Mouse (Mus musculus) forebrain, embryonic 14.5 days (tissue): ENCODE measurements around the gene Hoxc6. TPM values are rescaled to one million over a fixed set of nuclear protein-coding genes. Genes with fewer than 3 reads are reported as not detected.

Experiments
- ATAC-seq: fragments of 200-750 bp; cut with Nextera tagmentation; 2 replicates; pipeline ENCODE4 v1.8.0; 2017; ENCODE audit warnings: mild to moderate bottlenecking, moderate library complexity
- DNase-seq: peaks from one replicate; pipeline ENCODE4 v3.0.0-alpha.2; 2015; ENCODE audit warnings: low spot score
- H3K27ac ChIP-seq: fragments of 300-500 bp; sonication (generic); 2 replicates; pipeline ENCODE4 v1.5.1; 2014; ENCODE audit warnings: low read depth, mild to moderate bottlenecking, control low read depth, low read length, moderate library complexity
- H3K27me3 ChIP-seq: fragments of 300-500 bp; sonication (generic); replicated peaks from 2 replicates; pipeline ENCODE4 v1.6.1; 2014; ENCODE audit warnings: low read length, control low read depth, mixed read lengths; ENCODE audit not compliant: control insufficient read depth, insufficient read depth
- H3K36me3 ChIP-seq: fragments of 300-500 bp; sonication (generic); 2 replicates; pipeline ENCODE4 v1.6.1; 2014; ENCODE audit warnings: low read length, control low read depth; ENCODE audit not compliant: control insufficient read depth, insufficient read depth
- H3K4me1 ChIP-seq: fragments of 300-500 bp; sonication (generic); 2 replicates; pipeline ENCODE4 v1.6.1; 2014; ENCODE audit warnings: antibody characterized with exemption, low read length, control low read depth; ENCODE audit not compliant: control insufficient read depth, insufficient read depth
- H3K4me2 ChIP-seq: fragments of 300-500 bp; sonication (generic); 2 replicates; pipeline ENCODE4 v1.6.1; 2014; ENCODE audit warnings: mild to moderate bottlenecking, control low read depth, low read length
- H3K4me3 ChIP-seq: fragments of 300-500 bp; sonication (generic); 2 replicates; pipeline ENCODE4 v1.5.1; 2014; ENCODE audit warnings: low read depth, low read length, control low read depth
- H3K9ac ChIP-seq: fragments of 300-500 bp; sonication (generic); 2 replicates; pipeline ENCODE4 v1.6.1; 2014; ENCODE audit warnings: mild to moderate bottlenecking, low read length, control low read depth, moderate library complexity
- H3K9me3 ChIP-seq: fragments of 300-500 bp; sonication (generic); replicated peaks from 2 replicates; pipeline ENCODE4 v1.6.1; 2016; ENCODE audit warnings: low read length, control low read depth, mixed read lengths; ENCODE audit not compliant: control insufficient read depth
- WGBS: fragments of 180-500 bp; shearing (Covaris S2); extraction: QIAGEN DNeasy Blood & Tissue Kit; methylation state at CpG from one replicate; pipeline ENCODE4 v1.1.7; 2014; 5-methylcytosine and 5-hydroxymethylcytosine counted together
- polyA plus RNA-seq: library from polyadenylated mRNA; unstranded; fragments of >200 nt; fragmentation: Nextera tagmentation; extraction: Ambion mirVana; gene quantifications from 2 replicates; pipeline ENCODE4 v1.2.1, GENCODE M21; 2014

Gene Hoxc6
- polyA plus RNA-seq, 1 experiment from 2014 or later, result not detected

GRCm38 (mm10) chr15:102967312-102967510 is 30.8 kb upstream of the Hoxc6 start, which contains the start of gene Hoxc5:
Gene Hoxc5, plus strand, starts transcription at chr15:102967443.
- H3K9ac ChIP-seq, result no peak within 1 kb of the TSS
- H3K9me3 ChIP-seq, result no peaks in the 10 kb centered on the region
- WGBS, result 3% methylated on average over 12 of the region's 12 CpGs
- DNase-seq (no peak), ATAC-seq (no peak)
- peaks cover 98% of the 10 kb centered on the region for H3K27me3 ChIP-seq
- H3K36me3 ChIP-seq, result no peaks in the 10 kb centered on the region
- H3K27ac ChIP-seq, result no peak within 1 kb of the TSS
- H3K4me2 ChIP-seq, result no peak within 1 kb of the TSS
- H3K4me3 ChIP-seq, result peak within 1 kb of the TSS; percentile 2; the same call in 1 of the 2 replicates
- no peaks in the 10 kb centered on the region for H3K4me1 ChIP-seq

DNA sequence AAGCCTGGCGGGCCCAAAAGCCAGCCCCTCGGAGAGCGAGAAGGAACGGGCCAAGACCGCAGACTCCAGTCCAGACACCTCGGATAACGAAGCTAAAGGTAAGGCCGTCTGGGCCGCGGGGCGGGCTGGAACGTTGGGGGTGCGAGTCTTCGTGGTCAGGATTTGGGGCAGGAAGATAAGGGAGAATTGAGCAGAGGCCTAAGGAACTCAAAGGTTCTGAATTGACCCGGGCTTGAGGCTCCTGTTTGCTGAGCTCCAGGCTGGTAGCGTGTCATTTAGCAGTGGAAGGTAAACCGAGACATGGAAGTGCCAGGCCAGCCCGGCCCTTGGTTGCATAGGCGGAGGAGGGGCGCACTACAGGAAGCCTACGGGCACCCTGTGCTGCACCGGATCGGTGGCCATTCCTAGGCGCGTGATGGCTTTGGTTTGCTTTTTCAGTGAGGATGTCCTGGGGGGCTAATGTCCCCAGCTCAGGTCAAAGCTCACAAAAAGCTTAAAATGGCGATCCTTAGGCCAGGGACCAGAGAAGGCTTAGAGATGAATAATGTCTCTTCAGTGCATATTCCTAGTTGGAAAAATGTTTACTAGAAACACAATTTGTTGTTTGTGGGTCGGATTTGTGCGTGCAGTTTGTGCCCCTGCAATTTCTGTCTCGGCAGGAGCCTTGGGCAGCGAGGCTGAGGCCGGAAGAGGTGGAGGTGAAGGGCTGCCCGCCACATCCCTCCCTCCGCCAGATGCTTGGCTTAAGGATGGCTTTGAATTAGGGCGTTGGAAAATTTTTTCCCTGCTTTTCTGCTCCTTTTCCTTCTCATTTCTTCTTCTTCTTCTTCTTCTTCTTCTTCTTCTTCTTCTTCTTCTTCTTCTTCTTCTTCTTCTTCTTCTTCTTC is 30.3 kb upstream of the Hoxc6 start:
- Histone ChIP-seq H3K27ac (no peak overlapping the region), H3K36me3 (no peaks in the 10 kb centered on the region), H3K4me2 (no peak overlapping the region), H3K9ac (no peak overlapping the region), H3K9me3 (no peaks in the 10 kb centered on the region), H3K4me1 (no peaks in the 10 kb centered on the region), H3K4me3 (no peak overlapping the region), H3K27me3 (peaks cover 98% of the 10 kb centered on the region)
- DNase-seq (no peak), ATAC-seq (no peak)
- WGBS, result 2% methylated on average over 34 of the region's 34 CpGs

DNA sequence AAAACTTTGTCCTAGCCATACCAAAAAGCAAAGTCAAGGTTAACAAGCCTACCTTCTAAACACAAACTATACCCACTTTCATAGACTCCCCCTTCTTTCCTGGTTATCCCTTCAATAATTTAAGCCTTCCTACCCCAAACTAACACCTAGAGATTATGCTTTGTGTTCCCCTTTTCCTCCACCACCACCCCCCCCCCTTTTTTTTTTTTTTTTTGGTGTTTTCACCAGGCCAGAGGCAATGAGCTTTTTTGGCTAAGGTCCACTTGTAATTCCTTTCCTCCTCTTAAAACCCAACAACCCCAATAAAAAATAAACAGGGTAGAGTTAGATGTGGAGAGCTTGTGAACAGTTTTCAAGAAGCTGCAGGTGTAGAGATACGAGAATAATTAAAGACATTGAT is 28.8 kb upstream of the Hoxc6 start:
- H3K9me3 ChIP-seq, result no peaks in the 10 kb centered on the region
- no peaks in the 10 kb centered on the region for H3K4me1 ChIP-seq
- 34% methylated on average over 1 of the region's 1 CpGs for WGBS
- ATAC-seq (no peak), DNase-seq (no peak)
- H3K27ac ChIP-seq, result no peak overlapping the region
- H3K36me3 ChIP-seq, result no peaks in the 10 kb centered on the region
- H3K4me3 ChIP-seq, result no peak overlapping the region
- no peak overlapping the region for H3K9ac ChIP-seq
- no peak overlapping the region for H3K4me2 ChIP-seq
- H3K27me3 ChIP-seq, result peaks cover 99% of the 10 kb centered on the region

GRCm38 (mm10) chr15:102970740-102971139 is 27.3 kb upstream of the Hoxc6 start:
- H3K27me3 ChIP-seq, result peaks cover 99% of the 10 kb centered on the region
- H3K4me1 ChIP-seq, result no peaks in the 10 kb centered on the region
- DNase-seq (peak; percentile 60), ATAC-seq (no peak)
- WGBS, result under 1% methylated on average over 12 of the region's 12 CpGs
- H3K36me3 ChIP-seq, result no peaks in the 10 kb centered on the region
- H3K9me3 ChIP-seq, result no peaks in the 10 kb centered on the region
- no peak overlapping the region for H3K4me3 ChIP-seq
- H3K9ac ChIP-seq, result no peak overlapping the region
- no peak overlapping the region for H3K4me2 ChIP-seq
- no peak overlapping the region for H3K27ac ChIP-seq

DNA sequence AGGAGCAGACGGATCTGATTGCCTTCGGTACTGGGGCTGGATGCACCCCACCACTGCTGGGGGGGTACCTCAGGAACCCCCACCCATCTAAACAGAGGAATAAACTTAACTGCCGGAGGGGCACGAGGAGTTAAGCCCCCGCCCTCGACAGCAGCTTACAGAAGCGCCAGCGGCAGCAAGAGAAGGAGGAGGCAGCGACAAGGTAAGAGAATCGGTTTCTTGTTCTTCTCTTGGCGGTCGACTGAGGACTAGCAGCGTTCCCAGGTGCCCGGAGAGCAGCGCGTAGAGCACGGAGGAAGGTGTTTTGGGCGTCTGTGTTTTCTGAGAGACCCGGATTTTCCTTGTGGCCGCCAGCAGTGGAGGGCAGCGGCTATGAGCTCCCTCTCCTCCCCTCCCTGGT is 25.8 kb upstream of the Hoxc6 start:
- no peak for ATAC-seq
- Histone ChIP-seq H3K4me3 (no peak overlapping the region), H3K36me3 (no peaks in the 10 kb centered on the region), H3K27ac (no peak overlapping the region), H3K4me2 (no peak overlapping the region), H3K4me1 (no peaks in the 10 kb centered on the region), H3K9ac (no peak overlapping the region), H3K9me3 (no peaks in the 10 kb centered on the region), H3K27me3 (peaks cover 98% of the 10 kb centered on the region)
- WGBS, result 1% methylated on average over 21 of the region's 21 CpGs
- DNase-seq, result no peak

DNA sequence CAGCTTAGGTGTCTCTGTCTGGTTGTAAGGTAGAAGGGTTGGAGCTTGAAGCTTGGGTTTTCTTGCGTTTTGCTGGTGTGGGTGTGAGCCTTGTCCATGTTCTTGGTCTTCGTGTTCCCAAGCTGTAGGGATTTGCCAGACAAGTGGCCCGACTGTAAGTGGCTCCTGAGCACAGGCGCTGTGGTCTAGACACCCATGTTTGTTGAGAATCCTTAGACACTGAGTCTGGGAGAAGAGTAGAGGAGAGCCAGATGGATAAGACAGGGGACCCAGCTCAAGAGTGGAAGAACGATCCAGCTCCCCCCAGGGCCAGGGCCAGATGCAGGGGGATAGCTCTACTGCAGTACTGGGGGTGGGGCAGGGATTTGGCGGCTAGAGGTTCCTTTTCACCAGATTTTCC is 25.3 kb upstream of the Hoxc6 start:
- Histone ChIP-seq H3K4me1 (no peaks in the 10 kb centered on the region), H3K9me3 (no peaks in the 10 kb centered on the region), H3K4me3 (no peak overlapping the region), H3K27ac (no peak overlapping the region), H3K36me3 (no peaks in the 10 kb centered on the region), H3K9ac (no peak overlapping the region), H3K27me3 (peaks cover 98% of the 10 kb centered on the region), H3K4me2 (no peak overlapping the region)
- ATAC-seq (no peak), DNase-seq (no peak)
- 2% methylated on average over 6 of the region's 6 CpGs for WGBS

DNA sequence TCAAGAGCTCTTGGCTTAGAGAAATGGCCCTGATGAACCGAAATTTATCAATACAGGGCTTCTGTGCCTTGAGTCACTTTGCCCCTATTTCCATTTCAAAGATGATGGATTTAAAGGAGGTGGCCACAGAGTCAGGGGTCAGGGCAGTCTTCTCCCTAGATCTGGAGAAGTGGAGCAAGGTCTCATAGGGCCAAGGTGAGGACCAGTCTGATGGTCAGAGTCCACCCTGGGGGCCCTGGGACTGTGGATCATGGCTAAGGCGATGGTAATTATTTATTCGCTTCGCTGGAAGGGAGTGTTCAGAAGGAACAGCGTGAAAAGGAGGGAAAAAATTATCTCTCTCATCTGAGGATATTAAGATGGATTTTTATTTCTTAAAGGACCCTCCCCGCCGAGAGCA is 23.0 kb upstream of the Hoxc6 start:
- DNase-seq, result no peak
- no peak overlapping the region for H3K4me3 ChIP-seq
- 5% methylated on average over 7 of the region's 7 CpGs for WGBS
- no peak for ATAC-seq
- H3K9ac ChIP-seq, result no peak overlapping the region
- H3K36me3 ChIP-seq, result no peaks in the 10 kb centered on the region
- H3K27me3 ChIP-seq, result peaks cover 99% of the 10 kb centered on the region
- no peaks in the 10 kb centered on the region for H3K9me3 ChIP-seq
- H3K27ac ChIP-seq, result no peak overlapping the region
- no peak overlapping the region for H3K4me2 ChIP-seq
- H3K4me1 ChIP-seq, result no peaks in the 10 kb centered on the region

DNA sequence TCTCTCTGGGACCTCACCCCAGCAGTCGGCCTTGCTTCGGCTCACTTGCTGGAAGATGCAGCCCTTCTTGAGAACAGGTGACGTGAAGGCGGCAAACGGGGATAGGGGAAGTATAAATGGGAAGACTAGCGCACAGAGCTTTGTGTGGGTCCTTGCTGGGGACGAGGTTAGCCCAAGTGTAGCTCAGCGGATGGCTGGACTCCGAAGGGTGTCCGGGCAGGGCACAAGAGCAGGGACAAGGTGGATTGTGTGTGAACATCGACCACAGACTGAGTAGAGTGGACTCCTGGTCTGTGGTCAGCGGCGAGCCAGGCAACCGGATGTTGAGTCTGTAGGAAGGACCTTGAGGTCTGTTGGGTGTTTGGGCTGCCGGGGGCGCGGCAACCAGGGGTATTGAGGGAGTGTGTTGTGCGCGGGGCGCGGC is 22.4 kb upstream of the Hoxc6 start:
- H3K27me3 ChIP-seq, result peaks cover 98% of the 10 kb centered on the region
- no peak overlapping the region for H3K4me3 ChIP-seq
- H3K36me3 ChIP-seq, result no peaks in the 10 kb centered on the region
- H3K4me1 ChIP-seq, result no peaks in the 10 kb centered on the region
- no peak for DNase-seq
- ATAC-seq, result no peak
- H3K9ac ChIP-seq, result no peak overlapping the region
- no peak overlapping the region for H3K27ac ChIP-seq
- under 1% methylated on average over 21 of the region's 21 CpGs for WGBS
- no peaks in the 10 kb centered on the region for H3K9me3 ChIP-seq
- H3K4me2 ChIP-seq, result no peak overlapping the region

DNA sequence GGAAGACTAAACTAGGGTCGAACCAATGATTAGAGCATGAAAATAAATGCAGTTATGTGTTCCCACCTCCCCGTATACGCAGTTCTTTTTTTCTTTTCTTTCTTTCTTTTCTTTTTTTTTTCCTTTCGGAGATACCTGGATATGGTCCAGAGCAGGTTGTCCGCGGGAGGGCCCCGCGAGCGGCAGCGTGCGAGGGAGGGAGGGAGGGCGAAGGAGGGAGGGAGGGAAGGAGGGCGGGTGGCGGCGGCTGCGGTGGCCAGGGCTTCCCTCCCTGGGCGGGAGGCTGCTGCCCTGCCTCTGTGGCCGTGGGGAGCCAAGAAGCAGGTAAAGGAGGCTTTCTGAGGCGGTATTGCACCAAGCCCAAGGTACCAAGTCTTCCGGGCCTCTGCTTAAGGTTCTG is 21.9 kb upstream of the Hoxc6 start, which contains the start of gene Hoxc9:
Gene Hoxc9, plus strand, starts transcription at position 269 of the 400 bp plus-strand sequence.
- no peak within 1 kb of the TSS for H3K27ac ChIP-seq
- H3K4me3 ChIP-seq, result no peak within 1 kb of the TSS
- no peaks in the 10 kb centered on the region for H3K4me1 ChIP-seq
- WGBS, result under 1% methylated on average over 19 of the region's 20 CpGs
- no peaks in the 10 kb centered on the region for H3K36me3 ChIP-seq
- no peak within 1 kb of the TSS for H3K4me2 ChIP-seq
- H3K27me3 ChIP-seq, result peaks cover 98% of the 10 kb centered on the region
- H3K9ac ChIP-seq, result no peak within 1 kb of the TSS
- DNase-seq (no peak), ATAC-seq (no peak)
- no peaks in the 10 kb centered on the region for H3K9me3 ChIP-seq
